Mouse (Mus musculus) CH12.LX (cell line): ENCODE data around the gene Gm38392. TPM values are rescaled to one million over a fixed set of nuclear protein-coding genes. Genes with fewer than 3 reads are reported as not detected.
A peak's percentile ranks its signal among the peaks of the same experiment; 100 is the strongest.

Experiments
- DNase-seq: peaks from one replicate; pipeline ENCODE4 v3.0.0-alpha.2; 2013; ENCODE audit errors: extremely low read depth
- H3K27ac ChIP-seq: 2 replicates; pipeline ENCODE4 v1.5.1; 2012; ENCODE audit warnings: low read depth, mild to moderate bottlenecking, control low read depth, moderate library complexity; ENCODE audit not compliant: insufficient read depth
- H3K27me3 ChIP-seq: replicated peaks from 2 replicates; pipeline ENCODE3; 2012; ENCODE audit warnings: inconsistent platforms
- H3K36me3 ChIP-seq, 2 experiments: replicated peaks in 1 of 2; 2 replicates each; pipeline versions ENCODE3 to v1.6.1; 2012; ENCODE audit warnings: inconsistent platforms in 1 of 2, low read length in 1 of 2, mild to moderate bottlenecking in 1 of 2, mixed read lengths in 1 of 2, moderate library complexity in 1 of 2; ENCODE audit not compliant: control insufficient read depth in 1 of 2, insufficient read depth in 1 of 2
- H3K4me1 ChIP-seq, 2 experiments: 2 replicates each; pipeline ENCODE4 v1.6.1; 2012; ENCODE audit warnings: inconsistent platforms in 1 of 2, moderate library complexity in 1 of 2; ENCODE audit not compliant: insufficient read depth in 2 of 2, control insufficient read depth in 1 of 2
- H3K4me2 ChIP-seq: 2 replicates; pipeline ENCODE4 v1.6.1; 2012; ENCODE audit warnings: low read depth, mild to moderate bottlenecking, control low read depth; ENCODE audit not compliant: poor library complexity, insufficient read depth, severe bottlenecking
- H3K4me3 ChIP-seq, 3 experiments: fragments of 150-350 bp in 1 of 3; sonication (generic) in 1 of 3; replicated peaks in 1 of 3; 2 replicates each; pipeline versions ENCODE3 to v1.5.1; 2011 to 2012; ENCODE audit warnings: low read depth in 2 of 3, low read length in 2 of 3, mild to moderate bottlenecking in 2 of 3, moderate library complexity in 2 of 3, control low read depth in 1 of 3, improper control_type of control experiment in 1 of 3, inconsistent platforms in 1 of 3, mixed read lengths in 1 of 3; ENCODE audit not compliant: poor library complexity in 1 of 3
- H3K79me2 ChIP-seq: replicated peaks from 2 replicates; pipeline ENCODE4 v1.6.1; 2012; ENCODE audit warnings: mild to moderate bottlenecking, moderate library complexity; ENCODE audit not compliant: control insufficient read depth, poor library complexity, insufficient read depth, severe bottlenecking; ENCODE audit errors: extremely low read depth
- H3K9ac ChIP-seq: 2 replicates; pipeline ENCODE4 v1.6.1; 2012; ENCODE audit warnings: low read depth, mild to moderate bottlenecking, control low read depth, moderate library complexity; ENCODE audit not compliant: insufficient read depth
- H3K9me3 ChIP-seq: replicated peaks from 2 replicates; pipeline ENCODE3; 2012; ENCODE audit warnings: low read length, inconsistent platforms, mixed read lengths
- CHD2 ChIP-seq: IDR thresholded peaks from 2 replicates; pipeline ENCODE4 v1.6.1; 2011; ENCODE audit warnings: low read length, improper control_type of control experiment
- CTCF ChIP-seq, 2 experiments: IDR thresholded peaks in 1 of 2; conservative IDR thresholded peaks in 1 of 2; 2 replicates each; pipeline ENCODE4 v1.5.1; 2011 to 2012; ENCODE audit warnings: low read depth in 2 of 2, low read length in 2 of 2, improper control_type of control experiment in 1 of 2, inconsistent platforms in 1 of 2, mild to moderate bottlenecking in 1 of 2, moderate library complexity in 1 of 2
- E2F4 ChIP-seq: IDR thresholded peaks from 2 replicates; pipeline ENCODE4 v1.6.1; 2011; ENCODE audit warnings: low read depth, low read length, improper control_type of control experiment; ENCODE audit not compliant: insufficient replicate concordance
- EP300 ChIP-seq: IDR thresholded peaks from 2 replicates; pipeline ENCODE4 v1.6.1; 2011; ENCODE audit warnings: low read length, improper control_type of control experiment
- ETS1 ChIP-seq: conservative IDR thresholded peaks from 2 replicates; pipeline ENCODE4 v1.6.1; 2012; ENCODE audit warnings: low read depth, mild to moderate bottlenecking, inconsistent platforms, low read length, improper control_type of control experiment, moderate library complexity
- IRF4 ChIP-seq: IDR thresholded peaks from 2 replicates; pipeline ENCODE4 v1.6.1; 2014; ENCODE audit warnings: low read depth, mild to moderate bottlenecking, inconsistent platforms, low read length, improper control_type of control experiment
- JUN ChIP-seq: IDR thresholded peaks from 2 replicates; pipeline ENCODE4 v1.6.1; 2011; ENCODE audit warnings: low read depth, mild to moderate bottlenecking, low read length, improper control_type of control experiment, moderate library complexity; ENCODE audit not compliant: insufficient read depth
- JUND ChIP-seq: conservative IDR thresholded peaks from 2 replicates; pipeline ENCODE4 v1.6.1; 2011; ENCODE audit warnings: low read depth, low read length, improper control_type of control experiment
- KAT2A ChIP-seq: IDR thresholded peaks from 2 replicates; pipeline ENCODE4 v1.6.1; 2012; ENCODE audit warnings: low read length, improper control_type of control experiment, inconsistent platforms; ENCODE audit not compliant: insufficient replicate concordance
- MAZ ChIP-seq: IDR thresholded peaks from 2 replicates; pipeline ENCODE4 v1.6.1; 2012; ENCODE audit warnings: low read depth, mild to moderate bottlenecking, inconsistent platforms, low read length, improper control_type of control experiment, moderate library complexity
- MXI1 ChIP-seq: IDR thresholded peaks from 2 replicates; pipeline ENCODE4 v1.6.1; 2011; ENCODE audit warnings: mild to moderate bottlenecking, low read depth, low read length, improper control_type of control experiment
- NELFE ChIP-seq: IDR thresholded peaks from 2 replicates; pipeline ENCODE4 v1.6.1; 2011; ENCODE audit warnings: low read depth, low read length, improper control_type of control experiment
- PAX5 ChIP-seq: IDR thresholded peaks from 2 replicates; pipeline ENCODE4 v1.6.1; 2012; ENCODE audit warnings: low read length, inconsistent platforms, mixed read lengths
- POLR2A ChIP-seq: IDR thresholded peaks from 2 replicates; pipeline ENCODE4 v1.6.1; 2011; ENCODE audit warnings: low read depth, mild to moderate bottlenecking, improper control_type of control experiment, low read length
- SMC3 ChIP-seq: IDR thresholded peaks from 2 replicates; pipeline ENCODE4 v1.6.1; 2011; ENCODE audit warnings: low read depth, low read length, improper control_type of control experiment
- TBP ChIP-seq: conservative IDR thresholded peaks from 2 replicates; pipeline ENCODE4 v1.6.1; 2011; ENCODE audit warnings: low read depth, low read length, improper control_type of control experiment
- UBTF ChIP-seq: IDR thresholded peaks from 2 replicates; pipeline ENCODE4 v1.6.1; 2012; ENCODE audit warnings: low read depth, mild to moderate bottlenecking, inconsistent platforms, low read length, improper control_type of control experiment, moderate library complexity
- USF1 ChIP-seq: IDR thresholded peaks from 2 replicates; pipeline ENCODE4 v1.6.1; 2014; ENCODE audit warnings: low read depth, mild to moderate bottlenecking, inconsistent platforms, low read length, improper control_type of control experiment
- USF2 ChIP-seq: conservative IDR thresholded peaks from 2 replicates; pipeline ENCODE4 v1.6.1; 2011; ENCODE audit warnings: low read depth, low read length, improper control_type of control experiment
- ZC3H11A ChIP-seq: IDR thresholded peaks from 2 replicates; pipeline ENCODE4 v1.6.1; 2012; ENCODE audit warnings: low read depth, mild to moderate bottlenecking, inconsistent platforms, low read length, improper control_type of control experiment
- ZKSCAN1 ChIP-seq: IDR thresholded peaks from 2 replicates; pipeline ENCODE4 v1.6.1; 2012; ENCODE audit warnings: low read depth, inconsistent platforms, low read length, improper control_type of control experiment, borderline replicate concordance
- ZMIZ1 ChIP-seq: IDR thresholded peaks from 2 replicates; pipeline ENCODE4 v1.6.1; 2012; ENCODE audit warnings: low read depth, mild to moderate bottlenecking, inconsistent platforms, low read length, improper control_type of control experiment
- ZNF384 ChIP-seq: IDR thresholded peaks from 2 replicates; pipeline ENCODE4 v1.6.1; 2012; ENCODE audit warnings: low read depth, low read length, improper control_type of control experiment, inconsistent platforms
- dilution Hi-C: fragments of 300-500 bp; cut with MboI; formaldehyde crosslinking; loops from 2 replicates; pipeline ENCODE4 v1.14.3; 2020; ENCODE audit warnings: low sequenced_read_pairs; ENCODE audit not compliant: extremely low pct_unique_long_range_greater_than_20kb, extremely low pct_ligation_motif_present
- in situ Hi-C: fragments of 300-500 bp; cut with MboI; formaldehyde crosslinking; loops from 3 replicates; pipeline ENCODE4 v1.14.3; 2019; ENCODE audit warnings: low sequenced_read_pairs, low pct_ligation_motif_present, low pct_unique_long_range_greater_than_20kb, mixed read lengths
- polyA plus RNA-seq: library from polyadenylated mRNA; unstranded; fragments of >175 nt; gene quantifications from 2 replicates; pipeline ENCODE4 v1.2.1, GENCODE M21; 2012; ENCODE audit warnings: low read depth; ENCODE audit not compliant: insufficient read length
- total RNA-seq, 2 experiments: library from RNA; depleted of rRNA; stranded (reverse); fragments of 300-350 nt in 1 of 2; fragments of >200 nt in 1 of 2; gene quantifications; 2 replicates each; pipeline ENCODE4 v1.2.3; 2012 to 2014

Gene Gm38392
- total and polyA plus RNA-seq, 3 experiments, result not detected

DNA sequence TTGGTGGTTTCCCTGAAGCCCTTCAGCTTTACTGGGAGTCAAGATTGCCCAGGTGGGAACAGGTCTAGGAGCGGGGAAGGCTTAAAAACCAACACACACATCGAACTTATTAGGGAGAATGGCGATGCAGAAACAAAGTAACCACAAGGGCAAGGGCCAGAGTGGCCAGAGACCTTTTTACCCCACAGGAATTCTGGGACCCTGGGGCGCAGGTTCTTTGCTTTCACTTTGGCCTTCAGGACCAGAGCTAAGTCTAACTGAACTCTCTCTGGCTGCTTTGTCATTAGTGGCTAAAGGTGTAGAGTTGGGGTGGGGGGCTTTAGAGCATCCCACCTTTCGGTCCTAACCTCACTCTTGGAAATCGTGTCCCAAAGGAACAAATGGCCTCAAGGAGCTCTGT is 70.9 kb downstream of the Gm38392 start:
- Histone ChIP-seq H3K4me3 (peak overlapping the region in 1 of 3 experiments; percentile 20), H3K4me1 (no peaks in the 10 kb centered on the region; a peak in 1 of 4 replicates), H3K27ac (no peak overlapping the region), H3K36me3 (no peaks in the 10 kb centered on the region), H3K79me2 (no peaks in the 10 kb centered on the region), H3K9ac (no peak overlapping the region), H3K27me3 (peaks cover 92% of the 10 kb centered on the region), H3K4me2 (peak overlapping the region; percentile 56), H3K9me3 (peaks cover 9% of the 10 kb centered on the region)
- in situ Hi-C loops (no loop called here), dilution Hi-C loops (no loop called here)
- TF ChIP-seq UBTF (no peak), POLR2A (no peak), KAT2A (no peak), ZC3H11A (no peak), JUND (no peak), JUN (no peak), TBP (no peak), CTCF (conservative IDR thresholded peaks at IDR 0.05 in 1 of 2, IDR thresholded peaks at IDR 0.05 in 1 of 2; ENCODE audit: low read depth in 2 of 2, low read length in 2 of 2) (no peak), MAZ (no peak), EP300 (no peak), USF1 (no peak), MXI1 (no peak)
- DNase-seq, result no peak

DNA sequence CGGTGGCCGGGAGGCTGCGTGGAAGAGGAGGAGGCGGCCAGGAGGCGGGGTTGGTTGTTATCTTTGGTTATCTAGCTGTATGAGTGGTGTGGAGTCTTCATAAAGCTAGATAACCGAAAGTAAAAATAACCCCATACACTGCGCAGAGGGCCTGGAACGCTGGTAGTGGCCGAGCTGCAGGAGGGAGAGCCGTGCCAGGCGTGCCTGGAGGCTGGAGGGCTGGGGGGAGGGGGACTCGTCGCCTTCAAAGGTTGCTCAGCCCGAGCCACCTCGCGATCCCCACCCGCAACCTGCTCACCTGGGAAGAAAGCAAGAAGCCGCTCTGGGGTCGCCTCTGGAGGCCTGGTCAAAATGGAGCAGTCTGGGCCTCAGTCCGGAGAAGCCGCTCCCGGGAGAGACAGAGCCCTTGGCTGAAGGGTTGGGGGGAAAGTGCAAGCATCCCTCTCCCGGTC is 71.4 kb downstream of the Gm38392 start:
- dilution Hi-C loops, result no loop called here
- Histone ChIP-seq H3K4me1 (no peaks in the 10 kb centered on the region; a peak in 1 of 4 replicates), H3K79me2 (no peaks in the 10 kb centered on the region), H3K4me3 (no peak overlapping the region), H3K9me3 (peaks cover 9% of the 10 kb centered on the region), H3K9ac (no peak overlapping the region), H3K27ac (no peak overlapping the region), H3K27me3 (peaks cover 92% of the 10 kb centered on the region), H3K36me3 (no peaks in the 10 kb centered on the region), H3K4me2 (peak overlapping the region; percentile 56; the same call in 1 of the 2 replicates)
- in situ Hi-C loops, result no loop called here
- no peak for TF ChIP-seq USF2
- no peak for TF ChIP-seq PAX5
- TF ChIP-seq E2F4, result no peak
- no peak for TF ChIP-seq EP300
- TF ChIP-seq IRF4, result no peak
- no peak for TF ChIP-seq ZNF384
- TF ChIP-seq ZC3H11A, result no peak
- no peak for TF ChIP-seq NELFE
- no peak for TF ChIP-seq ETS1
- TF ChIP-seq SMC3, result no peak
- TF ChIP-seq ZMIZ1, result no peak
- TF ChIP-seq ZKSCAN1, result no peak
- no peak for TF ChIP-seq MAZ
- no peak for TF ChIP-seq CHD2
- no peak for DNase-seq
